Mouse (Mus musculus) spleen, postnatal 10 days (tissue): ENCODE measurements around the gene Ccdc24.

Experiments used
- DNase-seq, 2 experiments: peaks; one replicate each; pipeline ENCODE4 v3.0.0; 2021 to 2022; ENCODE audit warnings: low spot score in 2 of 2

Ccdc24 gene

DNA sequence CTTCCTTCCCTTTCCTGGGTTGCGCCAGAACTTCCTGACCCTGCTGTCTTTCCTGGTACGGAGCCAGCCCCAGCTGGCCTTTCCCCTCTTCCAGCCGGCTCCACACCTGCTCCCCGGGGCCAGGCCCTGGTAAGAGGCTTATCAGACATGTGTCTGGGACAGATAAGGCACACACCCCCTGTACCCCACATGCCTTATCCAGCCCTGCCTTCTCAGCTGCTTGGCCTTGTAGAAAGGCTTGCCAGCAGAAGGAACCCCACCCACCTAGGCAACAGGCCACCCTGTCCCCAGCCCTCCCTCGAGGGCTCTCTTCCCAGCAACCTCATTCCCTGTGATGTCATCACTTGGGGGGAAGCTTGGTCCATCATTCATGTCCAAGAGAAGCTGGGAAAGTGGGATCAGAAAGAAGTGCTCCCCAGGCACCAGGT lies 42.2 kb downstream of the Ccdc24 start:
- peak; percentile 74 to 86 for DNase-seq

DNA sequence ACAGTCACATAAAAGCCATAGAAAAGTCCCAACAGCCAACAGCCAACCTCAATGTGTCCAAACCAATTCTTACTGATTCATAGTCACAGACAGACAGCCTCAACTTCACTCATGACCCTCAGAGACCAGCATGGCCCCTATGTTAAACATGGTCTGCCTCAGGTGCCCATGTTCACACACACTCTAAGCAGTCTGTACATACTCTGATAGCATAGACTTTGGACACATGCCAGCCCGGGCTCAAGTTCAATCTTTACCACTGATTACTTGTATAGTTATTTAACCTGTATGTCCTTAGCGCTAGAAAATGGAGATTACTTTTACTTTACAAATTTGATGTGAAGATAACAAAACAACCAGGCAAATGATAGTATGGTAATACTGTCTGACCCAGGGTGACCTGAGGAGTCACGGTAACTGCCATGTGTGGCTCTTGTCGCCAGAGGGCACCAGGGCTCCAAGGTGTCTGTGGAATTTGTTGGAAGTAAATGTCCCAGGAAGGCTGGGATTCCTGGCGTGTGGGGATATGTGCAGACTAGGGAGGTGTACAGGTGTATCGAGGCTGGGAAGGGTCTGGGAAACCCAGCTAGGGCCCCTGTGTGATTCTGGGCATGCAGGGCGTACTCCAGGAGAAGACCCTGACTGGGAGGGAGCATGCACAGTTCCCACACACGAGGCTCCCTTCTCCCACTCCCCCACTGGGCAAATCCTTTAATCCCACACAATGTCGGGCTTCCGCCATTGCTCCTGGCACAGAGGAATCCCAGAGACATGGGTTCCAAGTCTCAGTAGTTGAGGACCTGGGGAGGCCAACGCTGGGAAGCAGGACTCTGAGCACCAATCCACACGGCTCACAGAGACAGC lies 42.9 kb downstream of the Ccdc24 start:
- peak; percentile 75 to 86 for DNase-seq

DNA sequence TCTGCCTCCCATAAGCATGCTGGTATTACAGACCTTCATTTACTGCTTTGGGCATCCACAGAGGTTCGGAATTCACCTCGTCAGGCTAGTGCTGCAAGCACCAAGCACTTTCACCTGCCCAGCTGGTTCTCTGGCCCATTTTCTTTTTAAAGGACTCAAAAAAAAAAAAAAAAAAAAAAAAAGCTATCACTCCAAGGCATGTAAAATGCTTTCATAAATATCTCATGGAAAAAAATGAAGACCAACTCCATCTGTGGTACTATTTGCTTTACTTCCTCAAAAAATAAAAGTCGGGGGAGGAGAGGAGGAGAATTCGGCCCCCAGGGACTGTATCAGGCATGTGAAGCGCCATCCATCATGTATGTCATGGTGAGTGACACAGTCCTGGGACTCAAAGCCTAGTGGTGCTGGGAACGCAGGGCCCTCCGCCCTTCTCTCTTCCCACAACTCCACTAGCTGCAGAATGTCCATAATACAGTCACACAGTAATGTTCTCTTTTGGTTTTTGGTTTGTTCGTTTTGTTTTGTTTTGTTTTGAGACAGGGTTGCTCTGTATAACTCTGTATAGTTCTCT lies 43.7 kb downstream of the Ccdc24 start:
- no peak for DNase-seq

DNA sequence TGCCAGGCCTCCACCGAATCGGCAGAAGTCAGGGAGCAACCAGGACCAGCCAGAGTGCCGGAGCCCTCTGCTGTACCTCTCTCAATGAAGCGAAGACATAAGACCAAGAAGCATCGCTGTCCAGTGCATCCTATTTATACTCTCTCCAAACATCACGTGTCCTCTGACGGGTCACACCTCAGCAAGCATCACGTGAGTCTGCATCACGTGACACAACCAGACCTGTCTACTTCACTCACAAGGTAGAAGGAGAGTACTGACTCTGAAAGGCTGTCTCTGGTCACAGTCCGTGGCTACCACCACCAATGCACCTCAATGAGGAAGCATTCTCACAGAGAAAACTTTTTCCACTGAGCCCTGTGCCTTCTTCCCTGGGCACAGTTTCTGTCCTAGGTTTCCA lies 54.3 kb downstream of the Ccdc24 start:
- DNase-seq, result no peak

DNA sequence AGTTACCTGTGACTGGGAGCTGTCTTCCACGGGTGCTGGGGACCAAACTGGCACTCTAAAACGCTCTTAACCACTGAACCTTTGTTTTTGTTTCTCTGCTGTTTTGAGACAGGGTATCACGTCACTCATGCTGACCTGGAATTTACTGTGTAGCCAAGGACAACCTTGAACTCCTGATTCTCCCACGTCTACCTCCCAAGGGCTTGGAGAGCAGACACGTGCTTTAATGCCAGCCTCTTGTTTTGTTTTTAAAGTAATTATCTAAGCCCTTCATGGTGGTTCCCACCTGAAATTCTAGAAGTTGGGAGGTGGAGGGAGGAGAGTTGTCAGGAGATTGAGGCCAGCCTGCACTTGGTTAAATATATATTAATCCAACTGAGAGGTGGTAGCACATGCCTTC lies 55.6 kb downstream of the Ccdc24 start:
- DNase-seq, result no peak
